Mouse (Mus musculus) midbrain, postnatal 0 days (tissue): ENCODE measurements at regions not wholly inside any gene's neighbourhood (a gene's known extent, or its start where the extent isn't known, plus 50 kb on each side); places are given as distances from the start of the nearest gene placed in this dataset.

Experiments used
- ATAC-seq: fragments of 200-750 bp; cut with Nextera tagmentation; 2 replicates; pipeline ENCODE4 v1.8.0; 2017; ENCODE audit warnings: moderate number of reproducible peaks, mild to moderate bottlenecking, moderate TSS enrichment, moderate library complexity; ENCODE audit not compliant: low FRiP score
- DNase-seq: peaks from one replicate; pipeline ENCODE4 v3.0.0-alpha.2; 2015; ENCODE audit warnings: low spot score
- H3K27ac ChIP-seq: fragments of 300-500 bp; sonication (generic); 2 replicates; pipeline ENCODE4 v1.5.1; 2014; ENCODE audit warnings: low read depth, mild to moderate bottlenecking, low read length, mixed read lengths
- H3K27me3 ChIP-seq: fragments of 300-500 bp; sonication (generic); 2 replicates; pipeline ENCODE4 v1.6.1; 2014; ENCODE audit warnings: low read length, control low read depth, mixed read lengths; ENCODE audit not compliant: insufficient read depth
- H3K36me3 ChIP-seq: fragments of 300-500 bp; sonication (generic); 2 replicates; pipeline ENCODE4 v1.6.1; 2014; ENCODE audit warnings: low read length, control low read depth, mixed read lengths; ENCODE audit not compliant: insufficient read depth
- H3K4me1 ChIP-seq: fragments of 300-500 bp; sonication (generic); 2 replicates; pipeline ENCODE4 v1.6.1; 2014; ENCODE audit warnings: mild to moderate bottlenecking, control low read depth, antibody characterized with exemption, low read length, mixed read lengths; ENCODE audit not compliant: insufficient read depth
- H3K4me2 ChIP-seq: fragments of 300-500 bp; sonication (generic); 2 replicates; pipeline ENCODE4 v1.6.1; 2014; ENCODE audit warnings: low read depth, mild to moderate bottlenecking, low read length, mixed read lengths; ENCODE audit not compliant: poor library complexity, severe bottlenecking
- H3K4me3 ChIP-seq: fragments of 300-500 bp; sonication (generic); 2 replicates; pipeline ENCODE4 v1.5.1; 2014; ENCODE audit warnings: low read depth, mild to moderate bottlenecking, low read length, moderate library complexity
- H3K9ac ChIP-seq: fragments of 300-500 bp; sonication (generic); replicated peaks from 2 replicates; pipeline ENCODE4 v1.6.1; 2014; ENCODE audit warnings: mild to moderate bottlenecking, low read length, moderate library complexity, mixed read lengths; ENCODE audit not compliant: poor library complexity, severe bottlenecking
- H3K9me3 ChIP-seq: fragments of 300-500 bp; sonication (generic); 2 replicates; pipeline ENCODE4 v1.6.1; 2016; ENCODE audit warnings: low read length, control low read depth
- CTCF ChIP-seq: IDR thresholded peaks from 2 replicates; pipeline ENCODE4 v1.5.1; 2016; ENCODE audit warnings: antibody characterized with exemption, mild to moderate bottlenecking
- WGBS: fragments of 180-500 bp; shearing (Covaris S2); extraction: QIAGEN DNeasy Blood & Tissue Kit; methylation state at CpG from one replicate; pipeline ENCODE4 v1.1.7; 2014; 5-methylcytosine and 5-hydroxymethylcytosine counted together

DNA sequence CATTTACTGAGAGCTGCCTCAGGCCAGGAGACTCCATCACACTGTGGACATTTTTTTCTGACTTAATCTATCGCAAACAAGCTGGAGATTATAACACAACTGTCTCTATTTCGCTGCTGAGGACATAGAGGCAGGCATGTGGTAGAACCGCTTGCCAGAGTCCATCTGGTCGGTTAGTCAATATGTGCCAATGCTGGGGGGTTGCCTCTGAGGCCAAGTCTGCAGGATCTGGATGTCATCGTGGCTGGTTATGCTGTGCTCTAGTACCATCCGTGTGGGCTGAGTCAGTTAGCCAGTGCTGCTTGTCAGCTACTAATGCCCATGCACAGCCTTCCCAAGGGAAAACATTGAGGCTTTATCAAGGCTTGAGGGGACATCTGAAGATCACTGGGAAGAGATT, 237.1 kb upstream of the Zdhhc25 start:
- TF ChIP-seq CTCF: no peak
- no peak overlapping the region for H3K4me3 ChIP-seq
- no peaks in the 10 kb centered on the region for H3K9me3 ChIP-seq
- no peak overlapping the region for H3K27ac ChIP-seq
- no peaks in the 10 kb centered on the region for H3K27me3 ChIP-seq
- no peaks in the 10 kb centered on the region for H3K36me3 ChIP-seq
- H3K9ac ChIP-seq: no peak overlapping the region
- WGBS: 80% methylated on average over 6 of the region's 6 CpGs
- no peak overlapping the region for H3K4me2 ChIP-seq
- no peak for ATAC-seq
- DNase-seq: peak; percentile 51
- H3K4me1 ChIP-seq: 0 out of 2 replicates have a peak, but pooled peaks cover 3% of the 10 kb centered on the region

DNA sequence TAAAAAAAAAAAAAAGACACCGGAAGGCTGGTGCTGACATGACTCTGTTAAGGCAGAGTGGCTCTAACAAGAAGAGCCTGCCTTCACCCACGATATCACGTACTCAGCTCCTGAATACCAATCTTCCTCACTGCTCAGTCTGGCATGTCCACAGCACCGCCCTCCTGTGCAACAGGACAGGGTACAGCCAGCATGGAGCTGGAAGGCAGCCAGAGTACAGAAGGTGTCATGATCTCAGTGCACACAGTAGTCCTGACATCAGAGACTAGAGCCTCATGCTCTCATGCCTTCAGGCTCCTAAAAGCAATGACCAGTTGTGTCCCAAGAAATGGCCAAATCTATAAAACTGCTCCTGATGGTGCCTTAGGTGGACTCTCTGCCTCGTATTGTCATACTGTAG, 229.7 kb upstream of the Zdhhc25 start:
- Histone ChIP-seq H3K4me1 (no peaks in the 10 kb centered on the region), H3K27ac (no peak overlapping the region), H3K4me3 (no peak overlapping the region), H3K27me3 (no peaks in the 10 kb centered on the region), H3K9ac (no peak overlapping the region), H3K9me3 (no peaks in the 10 kb centered on the region), H3K36me3 (no peaks in the 10 kb centered on the region), H3K4me2 (no peak overlapping the region)
- ATAC-seq (no peak), DNase-seq (no peak)
- 74% methylated on average over 5 of the region's 5 CpGs for WGBS
- no peak for TF ChIP-seq CTCF

GRCm38 (mm10) chr15:88372039-88372438, 228.1 kb upstream of the Zdhhc25 start:
- TF ChIP-seq CTCF: no peak
- H3K4me1 ChIP-seq: no peaks in the 10 kb centered on the region
- no peaks in the 10 kb centered on the region for H3K27me3 ChIP-seq
- no peaks in the 10 kb centered on the region for H3K36me3 ChIP-seq
- no peak overlapping the region for H3K9ac ChIP-seq
- no peak overlapping the region for H3K4me3 ChIP-seq
- DNase-seq (peak; percentile 70), ATAC-seq (no peak)
- no peak overlapping the region for H3K27ac ChIP-seq
- H3K9me3 ChIP-seq: no peaks in the 10 kb centered on the region
- no peak overlapping the region for H3K4me2 ChIP-seq
- WGBS: 41% methylated on average over 8 of the region's 8 CpGs

GRCm38 (mm10) chr15:88373923-88374322, 226.2 kb upstream of the Zdhhc25 start:
- no peak overlapping the region for H3K4me3 ChIP-seq
- no peak overlapping the region for H3K27ac ChIP-seq
- no peak for ATAC-seq
- H3K9ac ChIP-seq: no peak overlapping the region
- no peaks in the 10 kb centered on the region for H3K36me3 ChIP-seq
- H3K4me1 ChIP-seq: no peaks in the 10 kb centered on the region
- H3K4me2 ChIP-seq: no peak overlapping the region
- H3K27me3 ChIP-seq: no peaks in the 10 kb centered on the region
- WGBS: 68% methylated on average over 6 of the region's 6 CpGs
- H3K9me3 ChIP-seq: no peaks in the 10 kb centered on the region
- no peak for TF ChIP-seq CTCF
- DNase-seq: peak; percentile 40

GRCm38 (mm10) chr15:88379342-88379741, 220.8 kb upstream of the Zdhhc25 start:
- 84% methylated on average over 7 of the region's 7 CpGs for WGBS
- no peak for DNase-seq

GRCm38 (mm10) chr15:88379951-88380623, 220.0 kb upstream of the Zdhhc25 start:
- Histone ChIP-seq H3K4me3 (no peak overlapping the region), H3K4me1 (peaks cover 8% of the 10 kb centered on the region; the same call in 1 of the 2 replicates), H3K9me3 (no peaks in the 10 kb centered on the region), H3K27ac (no peak overlapping the region), H3K4me2 (no peak overlapping the region), H3K36me3 (no peaks in the 10 kb centered on the region), H3K9ac (no peak overlapping the region), H3K27me3 (no peaks in the 10 kb centered on the region)
- no peak for TF ChIP-seq CTCF
- 19% methylated on average over 6 of the region's 6 CpGs for WGBS
- DNase-seq (no peak), ATAC-seq (no peak)

More at GRCm38 (mm10) chr15:88379342-88379741, 220.8 kb upstream of the Zdhhc25 start:
- no peaks in the 10 kb centered on the region for H3K27me3 ChIP-seq
- no peak for ATAC-seq
- peaks cover 8% of the 10 kb centered on the region; the same call in 1 of the 2 replicates for H3K4me1 ChIP-seq
- H3K9me3 ChIP-seq: no peaks in the 10 kb centered on the region
- no peak overlapping the region for H3K27ac ChIP-seq
- H3K4me3 ChIP-seq: no peak overlapping the region
- H3K36me3 ChIP-seq: no peaks in the 10 kb centered on the region
- H3K9ac ChIP-seq: no peak overlapping the region
- no peak overlapping the region for H3K4me2 ChIP-seq
- no peak for TF ChIP-seq CTCF
